Mouse (Mus musculus) bone marrow, adult 2 months (tissue): ENCODE measurements around the gene Kif2a. TPM values are rescaled to one million over a fixed set of nuclear protein-coding genes. Genes with fewer than 3 reads are reported as not detected.
"Not testable (repeated sequence)": the region's sequence is repeated elsewhere in the genome, so short reads cannot be mapped to it uniquely, and the experiment has no call there.

ENCODE experiments used
- H3K27ac ChIP-seq: fragments of 200-500 bp; 2 replicates; pipeline ENCODE4 v1.5.1; 2012; ENCODE audit warnings: low read depth, mild to moderate bottlenecking, control low read depth, inconsistent platforms, low read length; ENCODE audit not compliant: control insufficient read depth, poor library complexity, insufficient read depth
- H3K4me1 ChIP-seq: fragments of 200-500 bp; 2 replicates; pipeline ENCODE4 v1.6.1; 2011; ENCODE audit warnings: low read length; ENCODE audit not compliant: control insufficient read depth, insufficient read depth
- H3K4me3 ChIP-seq: fragments of 200-500 bp; replicated peaks from 2 replicates; pipeline ENCODE3; 2011; ENCODE audit warnings: mild to moderate bottlenecking, low read depth, low read length, control low read depth; ENCODE audit not compliant: control insufficient read depth
- CTCF ChIP-seq: fragments of 200-500 bp; IDR thresholded peaks from 2 replicates; pipeline ENCODE4 v1.5.1; 2011; ENCODE audit warnings: low read length, control low read depth; ENCODE audit not compliant: control insufficient read depth, insufficient read depth
- POLR2A ChIP-seq: fragments of 200-500 bp; IDR thresholded peaks from 2 replicates; pipeline ENCODE4 v1.6.1; 2011; ENCODE audit warnings: low read depth, mild to moderate bottlenecking, control low read depth, low read length, borderline replicate concordance; ENCODE audit not compliant: control insufficient read depth
- WGBS: fragments of 180-500 bp; shearing (Covaris S2); methylation state at CpG from one replicate; pipeline ENCODE4 v1.1.7; 2018; 5-methylcytosine and 5-hydroxymethylcytosine counted together
- polyA plus RNA-seq: library from polyadenylated mRNA; stranded (reverse); fragments of >200 nt; gene quantifications from 2 replicates; pipeline ENCODE4 v1.2.4, GENCODE M21; 2011; ENCODE audit warnings: low replicate concordance; ENCODE audit not compliant: missing spikeins, insufficient read depth, insufficient read length

Gene Kif2a
- polyA plus RNA-seq, 1 experiment, result 70.7 TPM

DNA sequence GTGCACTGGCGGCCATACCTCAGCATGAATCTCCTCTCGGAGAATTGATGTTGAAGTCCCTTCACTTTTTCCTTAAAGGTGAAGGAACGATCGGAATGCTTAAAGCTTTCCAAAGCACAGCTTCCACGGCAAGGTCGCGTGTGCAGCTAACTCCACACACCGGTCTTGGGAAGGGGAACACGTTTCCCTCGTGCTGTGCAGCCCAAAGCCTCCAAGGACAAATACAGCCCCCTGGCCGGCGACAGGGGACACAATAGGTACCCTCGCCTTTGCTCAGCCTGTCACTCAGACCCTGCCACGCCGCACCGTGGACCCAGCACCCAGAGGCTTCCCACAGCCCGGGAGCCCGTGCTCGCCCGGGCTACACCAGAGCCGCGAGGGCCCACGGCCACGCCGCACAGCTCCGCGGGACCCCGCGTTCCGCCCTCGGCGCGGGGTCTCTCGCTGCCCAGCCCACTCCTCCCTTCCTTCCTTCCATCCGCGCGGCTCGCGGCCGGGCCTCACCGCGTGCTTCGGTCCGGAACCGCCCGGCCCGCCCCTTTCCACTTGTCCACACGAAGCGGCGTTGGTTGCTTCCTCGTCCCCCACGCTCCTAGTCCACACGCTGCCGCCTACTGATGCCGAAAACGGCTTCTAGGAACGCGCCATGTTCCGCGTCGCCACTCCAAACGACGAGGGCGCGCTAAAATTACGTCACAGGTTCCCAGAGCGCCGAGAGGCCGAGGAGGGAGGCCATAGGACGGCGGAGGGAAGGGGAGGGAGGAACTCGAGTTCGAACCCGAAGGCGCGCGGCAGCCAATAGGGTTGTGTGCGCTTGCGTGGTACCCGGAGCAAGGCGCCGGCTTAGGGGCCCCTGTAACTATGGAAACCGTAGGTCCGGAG lies 85.4 kb downstream of the Kif2a start, which contains the start of gene Ipo11:
Gene Ipo11 (minus strand): TSS at position 703 of the 882 bp plus-strand sequence.
- no peaks in the 10 kb centered on the region; the same call in 1 of the 2 replicates for H3K4me1 ChIP-seq
- peak within 1 kb of the TSS; percentile 48 for H3K27ac ChIP-seq
- H3K4me3 ChIP-seq, result peak within 1 kb of the TSS; percentile 97
- TF ChIP-seq CTCF, result no peak
- TF ChIP-seq POLR2A, result peak; percentile 75; the same call in 1 of the 2 replicates
- WGBS, result under 1% methylated on average over 84 of the region's 84 CpGs

DNA sequence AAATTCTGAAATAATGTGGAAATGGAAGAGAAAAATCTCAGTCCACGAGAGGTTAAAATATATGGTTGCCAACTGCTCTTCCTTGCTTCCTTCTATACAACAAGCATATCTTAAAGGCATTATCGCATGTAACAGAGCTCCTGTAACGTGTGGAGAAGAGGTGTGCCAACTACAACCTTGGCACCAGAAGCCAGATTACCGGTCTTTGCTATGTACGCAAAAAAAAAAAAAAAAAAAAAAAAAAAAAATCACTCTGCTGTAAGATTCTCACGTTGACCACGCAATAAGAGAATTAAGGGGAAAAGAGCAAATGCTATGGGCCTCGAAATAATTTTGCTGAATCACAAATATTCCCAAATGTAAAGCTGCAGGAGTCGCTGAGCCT lies 86.1 kb downstream of the Kif2a start:
- 3% methylated on average over 9 of the region's 9 CpGs for WGBS
- H3K4me3 ChIP-seq, result peak overlapping the region; percentile 97
- H3K27ac ChIP-seq, result no peak overlapping the region; the same call in 1 of the 2 replicates
- no peaks in the 10 kb centered on the region; the same call in 1 of the 2 replicates for H3K4me1 ChIP-seq
- TF ChIP-seq CTCF, result no peak
- TF ChIP-seq POLR2A, result no peak

DNA sequence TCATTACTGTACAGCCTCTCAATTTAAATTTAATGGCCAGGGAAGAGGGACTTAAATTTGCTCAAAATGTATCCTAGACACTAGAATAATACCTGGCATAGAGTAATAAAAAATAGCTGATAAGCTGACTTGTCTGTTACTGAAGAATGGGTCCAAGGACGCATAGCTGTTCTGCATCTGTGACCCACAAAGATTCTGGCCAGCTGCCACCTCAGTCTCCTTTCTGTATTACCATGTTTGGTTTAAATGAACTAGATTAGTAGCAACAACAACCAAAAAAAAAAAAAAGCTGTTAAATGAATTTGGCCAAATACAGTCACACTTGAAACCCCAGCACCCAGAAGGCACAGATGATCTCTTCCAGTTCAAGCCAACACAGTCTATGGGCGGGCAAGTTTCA lies 92.7 kb downstream of the Kif2a start:
- no peak overlapping the region for H3K4me3 ChIP-seq
- no peak overlapping the region for H3K27ac ChIP-seq
- TF ChIP-seq POLR2A, result no peak
- TF ChIP-seq CTCF, result no peak
- 74% methylated on average over 2 of the region's 2 CpGs for WGBS
- no peaks in the 10 kb centered on the region for H3K4me1 ChIP-seq

DNA sequence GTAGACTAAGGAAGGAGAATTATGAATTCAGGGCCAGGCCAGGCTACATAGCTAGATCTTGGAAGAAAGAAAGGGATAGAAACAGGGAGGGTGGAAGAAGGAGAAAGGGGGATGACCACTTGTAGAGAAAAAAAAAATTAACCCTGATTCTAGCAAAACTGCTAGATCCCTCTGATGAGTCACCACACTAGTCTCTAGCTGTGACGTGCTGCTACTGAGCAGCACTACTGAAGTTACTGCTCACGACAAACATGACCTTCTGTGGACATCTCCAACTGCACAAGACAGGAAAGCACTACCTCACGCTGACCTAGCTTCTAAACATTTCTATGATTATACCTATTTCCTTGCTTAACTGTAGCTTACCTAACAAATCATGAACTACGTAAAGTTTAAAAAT lies 93.6 kb downstream of the Kif2a start:
- TF ChIP-seq POLR2A (no peak), CTCF (no peak)
- Histone ChIP-seq H3K4me1 (no peaks in the 10 kb centered on the region), H3K27ac (no peak overlapping the region), H3K4me3 (no peak overlapping the region)
- WGBS, result 82% methylated on average over 4 of the region's 4 CpGs

DNA sequence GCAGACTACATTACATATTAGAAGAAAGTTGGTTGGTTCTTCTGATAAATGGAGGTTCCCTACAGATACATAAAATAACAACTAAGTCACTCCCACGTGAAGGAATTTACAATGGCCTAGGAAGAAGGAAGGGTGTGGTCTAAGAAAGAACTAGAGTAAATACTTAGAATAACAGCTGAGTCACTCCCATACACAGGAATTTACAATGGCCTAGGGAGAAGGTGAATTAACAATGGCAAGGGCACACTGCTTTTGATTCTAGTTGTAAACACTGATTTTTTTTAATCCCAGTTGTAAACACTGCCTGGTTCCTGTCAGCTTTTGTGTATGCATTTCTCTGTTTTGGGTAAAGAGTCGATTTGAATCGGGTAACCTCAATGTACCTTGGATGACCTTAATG lies 96.0 kb downstream of the Kif2a start:
- WGBS, result 91% methylated on average over 3 of the region's 3 CpGs
- not testable (repeated sequence) for H3K4me1 ChIP-seq, H3K27ac ChIP-seq, H3K4me3 ChIP-seq

DNA sequence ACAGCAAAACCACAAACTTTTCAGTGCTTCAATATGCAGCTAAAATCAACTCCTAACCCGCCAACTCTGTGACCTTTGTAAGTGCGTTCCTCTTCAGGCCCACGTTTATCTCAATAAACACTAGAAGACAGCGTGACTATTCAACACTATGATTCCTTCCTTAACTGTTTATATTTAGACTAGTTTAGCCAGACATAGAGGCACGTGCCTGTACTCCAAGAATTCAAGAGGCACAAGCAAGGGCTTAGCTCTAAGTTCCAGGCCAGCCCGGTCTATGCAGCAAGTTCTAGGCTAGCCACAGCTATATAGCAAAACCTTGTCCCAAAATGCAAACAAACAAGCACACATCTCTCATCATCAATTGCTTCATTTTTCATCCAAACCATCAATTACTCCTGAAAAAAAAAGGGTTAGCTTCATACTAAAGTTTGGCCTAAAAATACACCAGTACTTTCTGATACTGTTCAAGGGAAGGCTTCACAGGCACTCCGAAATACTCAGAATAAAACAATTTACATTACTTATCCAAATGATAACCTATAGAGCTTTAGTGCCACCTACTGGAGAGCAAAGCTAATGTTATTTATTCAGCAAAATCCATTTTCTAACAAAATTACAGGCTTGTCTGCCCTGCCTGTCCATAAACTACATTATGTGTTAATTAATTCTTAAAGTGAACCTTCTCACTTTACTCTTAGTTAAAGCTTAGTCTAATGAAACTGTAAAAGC lies 103.4 kb downstream of the Kif2a start:
- 84% methylated on average over 7 of the region's 7 CpGs for WGBS
- no peaks in the 10 kb centered on the region for H3K4me1 ChIP-seq

DNA sequence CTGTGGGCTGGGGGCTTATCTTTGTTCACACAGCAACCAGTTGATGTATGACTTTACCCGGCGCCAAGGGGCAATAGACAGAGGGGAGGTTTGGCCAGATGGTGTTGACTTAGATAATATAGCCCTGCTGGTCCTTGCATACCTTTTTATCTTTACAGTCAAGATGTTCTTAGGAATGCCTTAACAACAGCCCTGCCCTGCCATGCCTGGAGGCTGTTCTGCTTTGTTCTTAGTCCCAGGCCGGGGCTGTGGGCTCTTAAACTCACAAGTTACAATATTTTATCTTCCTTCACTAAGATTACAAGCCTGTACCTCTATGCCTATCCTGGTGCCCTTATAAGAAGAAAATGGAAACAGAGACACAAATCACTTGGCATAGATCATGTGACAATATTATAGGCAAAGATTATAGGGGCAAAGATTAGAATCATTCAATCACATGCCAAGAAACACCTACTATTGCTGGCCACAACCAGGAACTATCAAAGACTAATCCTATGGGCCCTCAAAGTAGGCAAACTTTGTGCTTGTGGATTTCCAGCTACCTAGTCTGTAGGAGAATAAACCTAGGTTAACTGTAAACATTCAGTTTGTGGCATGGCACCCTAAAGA lies 108.7 kb downstream of the Kif2a start:
- Histone ChIP-seq H3K4me3 (no peak overlapping the region), H3K27ac (no peak overlapping the region), H3K4me1 (no peaks in the 10 kb centered on the region)
- TF ChIP-seq CTCF, result no peak
- no peak for TF ChIP-seq POLR2A
- WGBS, result 57% methylated on average over 3 of the region's 3 CpGs

More for the DNA sequence above, 103.4 kb downstream of the Kif2a start:
- Histone ChIP-seq H3K27ac (no peak overlapping the region), H3K4me3 (no peak overlapping the region)
- TF ChIP-seq CTCF, result no peak
- TF ChIP-seq POLR2A, result no peak

DNA sequence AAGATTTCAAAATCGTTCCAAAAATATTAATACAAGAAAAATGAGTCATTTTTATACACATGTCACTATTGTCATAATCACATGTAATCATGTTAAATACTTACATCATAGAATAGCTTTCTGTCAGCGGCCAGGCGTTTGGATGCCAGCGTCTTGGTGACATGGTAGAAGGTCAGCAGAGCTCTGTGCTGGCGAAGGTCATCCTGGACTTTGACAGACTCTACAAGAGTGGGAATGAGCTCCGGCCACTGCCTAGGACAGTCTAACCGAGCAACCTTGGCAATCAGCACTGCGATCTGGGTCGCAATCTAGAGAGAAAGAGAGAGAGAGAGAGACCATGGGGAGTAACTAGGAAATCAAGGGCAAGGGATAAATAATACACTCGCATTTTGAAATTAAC lies 111.8 kb downstream of the Kif2a start:
- TF ChIP-seq POLR2A (no peak), CTCF (no peak)
- Histone ChIP-seq H3K4me3 (no peak overlapping the region), H3K4me1 (no peaks in the 10 kb centered on the region), H3K27ac (no peak overlapping the region)
- 90% methylated on average over 10 of the region's 10 CpGs for WGBS

Other genes with a start within 250 kb of the Kif2a start
- gene Ipo11, start 85.2 kb downstream of the Kif2a start, polyA plus RNA-seq, result 20.1 and 24.5 TPM in 2 replicates
- gene Dimt1, start 75.0 kb downstream of the Kif2a start, polyA plus RNA-seq, result 2.0 and 8.5 TPM in 2 replicates